Mouse (Mus musculus): ENCODE measurements around the gene Usp15. TPM values are rescaled to one million over a fixed set of nuclear protein-coding genes. Genes with fewer than 3 reads are reported as not detected.

Usp15 gene
- polyA plus RNA-seq, 1 experiment = 110 TPM

GRCm38 (mm10) chr10:123112056-123112786 lies 84.6 kb downstream of the Usp15 start:
- Histone ChIP-seq H3K4me1 (ENCODE audit: control insufficient read depth, insufficient read depth, low read length) (no peaks in the 10 kb centered on the region), H3K27ac (ENCODE audit: control insufficient read depth, insufficient read depth, low read depth, low read length, poor library complexity) (no peak overlapping the region), H3K4me3 (replicated peaks; ENCODE audit: control insufficient read depth, low read depth, low read length) (no peak overlapping the region)
- TF ChIP-seq CTCF (IDR thresholded peaks at IDR 0.05; ENCODE audit: control insufficient read depth, insufficient read depth, low read length) (no peak), POLR2A (IDR thresholded peaks at IDR 0.05; ENCODE audit: borderline replicate concordance, control insufficient read depth, low read depth, low read length) (no peak)
- WGBS = 85% methylated on average over 11 of the region's 11 CpGs

DNA sequence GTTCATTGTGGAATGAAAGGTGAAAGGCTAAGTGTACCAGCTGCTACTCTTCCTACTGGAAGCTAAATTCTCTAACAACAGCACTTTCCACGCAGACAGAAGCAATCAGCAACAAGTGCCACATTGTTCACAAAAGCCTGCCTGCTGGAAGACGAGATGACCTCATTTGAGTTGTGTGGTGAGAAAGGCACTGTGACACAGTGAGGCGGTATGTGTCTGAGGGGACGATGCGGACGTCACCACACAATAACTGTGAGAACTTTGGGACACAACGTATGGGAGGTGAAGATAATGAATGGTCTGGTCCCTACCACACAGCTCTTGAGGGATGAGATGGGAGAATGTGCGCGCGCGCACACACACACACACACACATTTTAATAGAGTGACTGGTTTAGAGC lies 86.2 kb downstream of the Usp15 start:
- H3K4me1 ChIP-seq (ENCODE audit: control insufficient read depth, insufficient read depth, low read length) = no peaks in the 10 kb centered on the region
- 95% methylated on average over 11 of the region's 11 CpGs for WGBS
- TF ChIP-seq POLR2A (IDR thresholded peaks at IDR 0.05; ENCODE audit: borderline replicate concordance, control insufficient read depth, low read depth, low read length) = no peak
- TF ChIP-seq CTCF (IDR thresholded peaks at IDR 0.05; ENCODE audit: control insufficient read depth, insufficient read depth, low read length) = no peak
- no peak overlapping the region for H3K27ac ChIP-seq (ENCODE audit: control insufficient read depth, insufficient read depth, low read depth, low read length, poor library complexity)
- H3K4me3 ChIP-seq (replicated peaks; ENCODE audit: control insufficient read depth, low read depth, low read length) = no peak overlapping the region

DNA sequence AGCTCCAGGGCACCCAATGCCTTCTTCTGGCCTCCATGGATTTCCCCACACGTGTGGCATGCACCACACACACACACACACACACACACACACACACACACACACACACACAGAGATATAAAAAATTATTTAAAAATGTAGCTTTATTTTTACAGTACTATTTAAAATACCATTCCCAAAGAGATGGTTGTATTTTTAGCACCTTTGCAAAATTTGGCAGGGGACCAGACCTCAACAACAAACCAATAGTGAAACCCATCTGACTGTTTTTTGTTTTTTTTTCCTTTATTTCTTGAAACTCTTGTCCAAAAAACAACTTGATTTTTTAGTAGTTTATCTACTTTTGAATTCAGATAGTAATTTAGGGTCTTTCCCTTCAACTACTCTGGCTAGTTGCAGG lies 88.3 kb downstream of the Usp15 start:
- WGBS = 67% methylated on average over 1 of the region's 1 CpGs
- TF ChIP-seq POLR2A (IDR thresholded peaks at IDR 0.05; ENCODE audit: borderline replicate concordance, control insufficient read depth, low read depth, low read length) = no peak
- no peak for TF ChIP-seq CTCF (IDR thresholded peaks at IDR 0.05; ENCODE audit: control insufficient read depth, insufficient read depth, low read length)
- H3K4me1 ChIP-seq (ENCODE audit: control insufficient read depth, insufficient read depth, low read length) = no peaks in the 10 kb centered on the region
- no peak overlapping the region for H3K4me3 ChIP-seq (replicated peaks; ENCODE audit: control insufficient read depth, low read depth, low read length)
- no peak overlapping the region for H3K27ac ChIP-seq (ENCODE audit: control insufficient read depth, insufficient read depth, low read depth, low read length, poor library complexity)

DNA sequence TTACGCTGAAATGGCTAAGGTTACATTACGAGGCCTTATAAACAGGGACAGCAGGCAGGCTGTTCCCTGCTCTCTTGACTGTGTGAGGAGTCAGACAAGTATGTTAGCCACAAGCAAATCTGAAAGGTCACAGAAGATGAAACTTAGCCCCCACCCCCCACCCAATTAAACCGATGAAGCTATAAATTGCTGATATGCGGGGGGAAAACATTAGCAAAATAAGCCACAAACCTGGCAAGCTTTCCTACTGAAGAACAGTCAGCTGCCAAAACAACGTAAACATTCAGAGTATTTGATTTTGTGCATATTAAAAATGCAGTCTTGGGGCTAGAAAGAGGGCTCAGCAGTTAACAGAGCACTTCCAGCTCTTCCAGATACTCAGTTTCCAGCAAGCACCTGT lies 88.7 kb downstream of the Usp15 start:
- 93% methylated on average over 5 of the region's 5 CpGs for WGBS
- no peak overlapping the region for H3K27ac ChIP-seq (ENCODE audit: control insufficient read depth, insufficient read depth, low read depth, low read length, poor library complexity)
- TF ChIP-seq POLR2A (IDR thresholded peaks at IDR 0.05; ENCODE audit: borderline replicate concordance, control insufficient read depth, low read depth, low read length) (no peak), CTCF (IDR thresholded peaks at IDR 0.05; ENCODE audit: control insufficient read depth, insufficient read depth, low read length) (no peak)
- H3K4me3 ChIP-seq (replicated peaks; ENCODE audit: control insufficient read depth, low read depth, low read length) = no peak overlapping the region
- no peaks in the 10 kb centered on the region for H3K4me1 ChIP-seq (ENCODE audit: control insufficient read depth, insufficient read depth, low read length)

DNA sequence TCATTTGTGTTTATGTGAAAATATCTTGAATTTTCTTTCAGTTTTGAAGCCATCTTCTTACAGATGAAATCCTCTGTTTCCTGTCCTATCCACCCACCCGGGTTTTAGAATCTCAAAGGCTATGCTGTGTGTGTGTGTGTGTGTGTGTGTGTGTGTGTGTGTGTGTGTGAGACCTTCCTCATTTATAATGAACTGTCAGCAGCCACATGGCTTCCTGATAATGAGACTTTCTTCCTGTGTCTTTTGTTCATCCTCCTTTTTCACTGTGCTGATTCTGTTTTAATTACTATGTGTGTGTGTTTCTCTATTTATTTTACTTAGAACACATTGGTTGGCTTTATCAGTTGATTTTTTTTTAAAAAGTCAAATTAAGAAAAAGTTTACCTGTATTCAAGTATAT lies 95.5 kb downstream of the Usp15 start:
- H3K4me1 ChIP-seq (ENCODE audit: control insufficient read depth, insufficient read depth, low read length) = no peaks in the 10 kb centered on the region
- no peak overlapping the region for H3K4me3 ChIP-seq (replicated peaks; ENCODE audit: control insufficient read depth, low read depth, low read length)
- 0% methylated on average over 1 of the region's 1 CpGs for WGBS
- TF ChIP-seq POLR2A (IDR thresholded peaks at IDR 0.05; ENCODE audit: borderline replicate concordance, control insufficient read depth, low read depth, low read length) (no peak), CTCF (IDR thresholded peaks at IDR 0.05; ENCODE audit: control insufficient read depth, insufficient read depth, low read length) (no peak)
- H3K27ac ChIP-seq (ENCODE audit: control insufficient read depth, insufficient read depth, low read depth, low read length, poor library complexity) = no peak overlapping the region

DNA sequence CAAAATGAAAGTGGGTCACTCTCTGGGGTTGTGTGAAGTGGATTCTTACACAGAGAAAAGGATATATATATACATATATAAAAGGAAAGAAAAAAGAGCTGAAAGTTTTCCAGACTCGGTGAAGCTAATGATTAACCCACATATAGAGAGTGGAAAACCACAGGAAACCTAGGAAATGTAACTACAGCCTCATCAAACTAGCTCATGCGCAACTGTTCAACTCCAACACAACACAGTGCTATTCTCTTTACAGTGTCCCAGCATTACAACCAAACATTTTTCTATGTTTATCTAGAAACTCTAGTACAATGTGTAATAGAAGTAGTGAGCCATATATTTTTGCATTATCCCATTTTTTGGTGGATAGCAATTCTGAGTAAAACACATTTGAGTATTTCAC lies 96.2 kb downstream of the Usp15 start:
- Histone ChIP-seq H3K27ac (ENCODE audit: control insufficient read depth, insufficient read depth, low read depth, low read length, poor library complexity) (no peak overlapping the region), H3K4me3 (replicated peaks; ENCODE audit: control insufficient read depth, low read depth, low read length) (no peak overlapping the region), H3K4me1 (ENCODE audit: control insufficient read depth, insufficient read depth, low read length) (no peaks in the 10 kb centered on the region)
- 47% methylated on average over 2 of the region's 2 CpGs for WGBS
- no peak for TF ChIP-seq POLR2A (IDR thresholded peaks at IDR 0.05; ENCODE audit: borderline replicate concordance, control insufficient read depth, low read depth, low read length)
- TF ChIP-seq CTCF (IDR thresholded peaks at IDR 0.05; ENCODE audit: control insufficient read depth, insufficient read depth, low read length) = no peak

- Histone ChIP-seq H3K27ac (ENCODE audit: control insufficient read depth, insufficient read depth, low read depth, low read length, poor library complexity) (no peak overlapping the region), H3K4me1 (ENCODE audit: control insufficient read depth, insufficient read depth, low read length) (no peaks in the 10 kb centered on the region; the same call in 1 of the 2 replicates), H3K4me3 (replicated peaks; ENCODE audit: control insufficient read depth, low read depth, low read length) (no peak overlapping the region)
- WGBS = 81% methylated on average over 7 of the region's 7 CpGs
- TF ChIP-seq CTCF (IDR thresholded peaks at IDR 0.05; ENCODE audit: control insufficient read depth, insufficient read depth, low read length) = no peak
- no peak for TF ChIP-seq POLR2A (IDR thresholded peaks at IDR 0.05; ENCODE audit: borderline replicate concordance, control insufficient read depth, low read depth, low read length)
These were observed 102.3 kb downstream of the Usp15 start for GRCm38 (mm10) chr10:123094504-123094903.

GRCm38 (mm10) chr10:123092577-123092976 lies 104.2 kb downstream of the Usp15 start:
- 27% methylated on average over 3 of the region's 3 CpGs for WGBS
- peaks cover 1% of the 10 kb centered on the region; the same call in 1 of the 2 replicates for H3K4me1 ChIP-seq (ENCODE audit: control insufficient read depth, insufficient read depth, low read length)
- H3K27ac ChIP-seq (ENCODE audit: control insufficient read depth, insufficient read depth, low read depth, low read length, poor library complexity) = no peak overlapping the region
- no peak overlapping the region for H3K4me3 ChIP-seq (replicated peaks; ENCODE audit: control insufficient read depth, low read depth, low read length)
- no peak for TF ChIP-seq CTCF (IDR thresholded peaks at IDR 0.05; ENCODE audit: control insufficient read depth, insufficient read depth, low read length)
- TF ChIP-seq POLR2A (IDR thresholded peaks at IDR 0.05; ENCODE audit: borderline replicate concordance, control insufficient read depth, low read depth, low read length) = no peak

Data from bone marrow, adult 2 months (tissue).